Mouse (Mus musculus) cerebellum, adult 2 months (tissue): Measurements from ENCODE around the gene Clcn7.

ENCODE experiments used
- CTCF ChIP-seq: fragments of 200-500 bp; IDR thresholded peaks from 2 replicates; pipeline ENCODE4 v1.5.1; 2011; ENCODE audit warnings: low read depth, mild to moderate bottlenecking, control low read depth, low read length, moderate library complexity, borderline replicate concordance; ENCODE audit not compliant: insufficient read depth
- POLR2A ChIP-seq: fragments of 200-500 bp; IDR thresholded peaks from 2 replicates; pipeline ENCODE4 v1.6.1; 2011; ENCODE audit warnings: low read length, control low read depth, borderline replicate concordance; ENCODE audit not compliant: insufficient read depth

DNA sequence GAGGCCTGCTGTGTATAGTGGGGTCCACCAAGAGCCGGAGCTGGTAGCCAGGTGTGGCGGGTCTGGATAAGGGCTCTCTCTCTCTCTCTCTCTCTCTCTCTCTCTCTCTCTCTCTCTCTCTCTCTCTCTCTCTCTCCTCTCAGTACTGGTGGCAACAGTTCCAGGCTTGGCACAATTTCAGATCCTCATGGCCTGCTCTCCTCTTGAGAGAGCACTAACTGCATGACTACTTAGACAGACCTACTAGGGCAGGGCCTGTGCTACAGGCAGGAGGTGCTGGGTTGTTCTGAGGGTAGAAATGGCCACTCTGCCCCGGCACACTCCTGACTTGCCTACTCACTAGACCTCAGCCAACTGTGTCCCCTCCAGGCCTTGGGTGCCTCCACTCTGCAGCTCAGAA, 39.4 kb downstream of the Clcn7 start:
- no peak for TF ChIP-seq CTCF
- TF ChIP-seq POLR2A = no peak
